Mouse (Mus musculus) thymus, postnatal 36 days (tissue): Measurements from ENCODE around the gene Gm49395.

ENCODE experiments used
- DNase-seq, 2 experiments: peaks; one replicate each; pipeline ENCODE4 v3.0.0; 2022; ENCODE audit warnings: mixed read lengths in 2 of 2

The Gm49395 gene

GRCm38 (mm10) chr13:115050660-115051559 lies 50.8 kb downstream of the Gm49395 start:
- no peak for DNase-seq

GRCm38 (mm10) chr13:115042652-115043051 lies 59.1 kb downstream of the Gm49395 start:
- no peak for DNase-seq

GRCm38 (mm10) chr13:115037304-115037703 lies 64.4 kb downstream of the Gm49395 start:
- no peak for DNase-seq

- no peak for DNase-seq
Observed at GRCm38 (mm10) chr13:115035387-115035786, 66.3 kb downstream of the Gm49395 start.

- DNase-seq: no peak
Observed at GRCm38 (mm10) chr13:115033135-115033534, 68.6 kb downstream of the Gm49395 start.

GRCm38 (mm10) chr13:115031177-115032000 lies 70.3 kb downstream of the Gm49395 start:
- no peak for DNase-seq

GRCm38 (mm10) chr13:115025394-115025793 lies 76.3 kb downstream of the Gm49395 start:
- no peak for DNase-seq

- DNase-seq: no peak
Observed at GRCm38 (mm10) chr13:115022117-115022787, 79.5 kb downstream of the Gm49395 start.

GRCm38 (mm10) chr13:115021411-115021810 lies 80.3 kb downstream of the Gm49395 start:
- no peak for DNase-seq

- no peak for DNase-seq
Observed at GRCm38 (mm10) chr13:115020727-115021126, 81.0 kb downstream of the Gm49395 start.

GRCm38 (mm10) chr13:115017545-115017944 lies 84.2 kb downstream of the Gm49395 start:
- DNase-seq: no peak

GRCm38 (mm10) chr13:115011547-115011946 lies 90.2 kb downstream of the Gm49395 start:
- DNase-seq: no peak

- no peak for DNase-seq
Observed at GRCm38 (mm10) chr13:115006213-115006835, 95.4 kb downstream of the Gm49395 start.

- DNase-seq: no peak
Observed at GRCm38 (mm10) chr13:115005342-115005741, 96.4 kb downstream of the Gm49395 start.

- no peak for DNase-seq
Observed at GRCm38 (mm10) chr13:115003444-115004053, 98.2 kb downstream of the Gm49395 start.

- DNase-seq: no peak
Observed at GRCm38 (mm10) chr13:115002837-115003236, 98.9 kb downstream of the Gm49395 start.

GRCm38 (mm10) chr13:115002155-115002554 lies 99.6 kb downstream of the Gm49395 start:
- no peak for DNase-seq

GRCm38 (mm10) chr13:114999582-114999981 lies 102.1 kb downstream of the Gm49395 start:
- no peak for DNase-seq

GRCm38 (mm10) chr13:114998100-114998499 lies 103.6 kb downstream of the Gm49395 start:
- no peak for DNase-seq

- no peak for DNase-seq
Observed at GRCm38 (mm10) chr13:114992260-114993014, 109.3 kb downstream of the Gm49395 start.

- no peak for DNase-seq
Observed at GRCm38 (mm10) chr13:114987668-114988067, 114.1 kb downstream of the Gm49395 start.
